Mouse (Mus musculus): ENCODE measurements at regions not wholly inside any gene's neighbourhood (a gene's known extent, or its start where the extent isn't known, plus 50 kb on each side); places are given as distances from the start of the nearest gene placed in this dataset.

GRCm38 (mm10) chr7:115399461-115399860, 639.1 kb downstream of the Sox6 start:
- no peak overlapping the region for H3K9ac ChIP-seq (ENCODE audit: insufficient read depth, low read depth)
- TF ChIP-seq ELF1 (IDR thresholded peaks at IDR 0.05; ENCODE audit: low read depth, low read length) (no peak), USF1 (IDR thresholded peaks at IDR 0.05; ENCODE audit: low read depth, low read length) (no peak), MAX (IDR thresholded peaks at IDR 0.05; ENCODE audit: low read length) (no peak), CHD2 (IDR thresholded peaks at IDR 0.05; ENCODE audit: low read length) (no peak), JUND (conservative IDR thresholded peaks at IDR 0.05; ENCODE audit: low read depth, low read length) (no peak), PAX5 (IDR thresholded peaks at IDR 0.05; ENCODE audit: low read length) (no peak)
- H3K36me3 ChIP-seq (replicated peaks in 1 of 2; ENCODE audit: control insufficient read depth in 1 of 2, insufficient read depth in 1 of 2, low read length in 1 of 2), result no peaks in the 10 kb centered on the region
- in situ Hi-C loops (cut with MboI; ENCODE audit: low pct_ligation_motif_present, low pct_unique_long_range_greater_than_20kb, low sequenced_read_pairs), result no loop called here
- H3K27me3 ChIP-seq (replicated peaks), result no peaks in the 10 kb centered on the region
- no peak for DNase-seq (ENCODE audit: extremely low read depth)
- no peak overlapping the region for H3K27ac ChIP-seq (ENCODE audit: insufficient read depth, low read depth)
- H3K9me3 ChIP-seq (replicated peaks; ENCODE audit: low read length), result no peaks in the 10 kb centered on the region
- H3K4me2 ChIP-seq (ENCODE audit: insufficient read depth, low read depth, poor library complexity, severe bottlenecking), result no peak overlapping the region
- H3K79me2 ChIP-seq (replicated peaks; ENCODE audit: control insufficient read depth, extremely low read depth, insufficient read depth, poor library complexity, severe bottlenecking), result no peaks in the 10 kb centered on the region
- no peak overlapping the region for H3K4me3 ChIP-seq (replicated peaks in 1 of 3; ENCODE audit: low read depth in 2 of 3, low read length in 2 of 3, poor library complexity in 1 of 3)
- dilution Hi-C loops (cut with MboI; ENCODE audit: extremely low pct_ligation_motif_present, extremely low pct_unique_long_range_greater_than_20kb, low sequenced_read_pairs), result no loop called here
- no peaks in the 10 kb centered on the region for H3K4me1 ChIP-seq (ENCODE audit: control insufficient read depth in 1 of 2, insufficient read depth in 2 of 2)

- TF ChIP-seq GABPA (IDR thresholded peaks at IDR 0.05; ENCODE audit: insufficient replicate concordance, low read depth, low read length) (no peak), CHD1 (IDR thresholded peaks at IDR 0.05; ENCODE audit: low read depth, low read length) (no peak), ZMIZ1 (IDR thresholded peaks at IDR 0.05; ENCODE audit: low read depth, low read length) (no peak), MAX (IDR thresholded peaks at IDR 0.05; ENCODE audit: low read length) (no peak), NELFE (IDR thresholded peaks at IDR 0.05; ENCODE audit: low read depth, low read length) (no peak)
- Histone ChIP-seq H3K9me3 (replicated peaks; ENCODE audit: low read length) (no peaks in the 10 kb centered on the region), H3K36me3 (replicated peaks in 1 of 2; ENCODE audit: control insufficient read depth in 1 of 2, insufficient read depth in 1 of 2, low read length in 1 of 2) (no peaks in the 10 kb centered on the region), H3K27me3 (replicated peaks) (no peaks in the 10 kb centered on the region), H3K9ac (ENCODE audit: insufficient read depth, low read depth) (no peak overlapping the region), H3K4me1 (ENCODE audit: control insufficient read depth in 1 of 2, insufficient read depth in 2 of 2) (no peaks in the 10 kb centered on the region), H3K4me2 (ENCODE audit: insufficient read depth, low read depth, poor library complexity, severe bottlenecking) (no peak overlapping the region), H3K79me2 (replicated peaks; ENCODE audit: control insufficient read depth, extremely low read depth, insufficient read depth, poor library complexity, severe bottlenecking) (no peaks in the 10 kb centered on the region), H3K27ac (ENCODE audit: insufficient read depth, low read depth) (no peak overlapping the region), H3K4me3 (replicated peaks in 1 of 3; ENCODE audit: low read depth in 2 of 3, low read length in 2 of 3, poor library complexity in 1 of 3) (no peak overlapping the region)
- in situ Hi-C loops (cut with MboI; ENCODE audit: low pct_ligation_motif_present, low pct_unique_long_range_greater_than_20kb, low sequenced_read_pairs) (no loop called here), dilution Hi-C loops (cut with MboI; ENCODE audit: extremely low pct_ligation_motif_present, extremely low pct_unique_long_range_greater_than_20kb, low sequenced_read_pairs) (no loop called here)
- DNase-seq (ENCODE audit: extremely low read depth), result no peak
Measured at GRCm38 (mm10) chr7:115407889-115408288, 630.7 kb downstream of the Sox6 start.

GRCm38 (mm10) chr7:115408915-115409314, 629.7 kb downstream of the Sox6 start:
- in situ Hi-C loops (cut with MboI; ENCODE audit: low pct_ligation_motif_present, low pct_unique_long_range_greater_than_20kb, low sequenced_read_pairs) (no loop called here), dilution Hi-C loops (cut with MboI; ENCODE audit: extremely low pct_ligation_motif_present, extremely low pct_unique_long_range_greater_than_20kb, low sequenced_read_pairs) (no loop called here)
- H3K27ac ChIP-seq (ENCODE audit: insufficient read depth, low read depth), result no peak overlapping the region
- TF ChIP-seq TCF12 (IDR thresholded peaks at IDR 0.05; ENCODE audit: low read depth, low read length) (no peak), ZKSCAN1 (IDR thresholded peaks at IDR 0.05; ENCODE audit: borderline replicate concordance, low read depth, low read length) (no peak), ZMIZ1 (IDR thresholded peaks at IDR 0.05; ENCODE audit: low read depth, low read length) (no peak)
- H3K4me2 ChIP-seq (ENCODE audit: insufficient read depth, low read depth, poor library complexity, severe bottlenecking), result no peak overlapping the region
- H3K9ac ChIP-seq (ENCODE audit: insufficient read depth, low read depth), result no peak overlapping the region
- H3K4me1 ChIP-seq (ENCODE audit: control insufficient read depth in 1 of 2, insufficient read depth in 2 of 2), result no peaks in the 10 kb centered on the region
- H3K36me3 ChIP-seq (replicated peaks in 1 of 2; ENCODE audit: control insufficient read depth in 1 of 2, insufficient read depth in 1 of 2, low read length in 1 of 2), result no peaks in the 10 kb centered on the region
- no peak for DNase-seq (ENCODE audit: extremely low read depth)
- no peaks in the 10 kb centered on the region for H3K27me3 ChIP-seq (replicated peaks)
- H3K9me3 ChIP-seq (replicated peaks; ENCODE audit: low read length), result no peaks in the 10 kb centered on the region
- no peak overlapping the region for H3K4me3 ChIP-seq (replicated peaks in 1 of 3; ENCODE audit: low read depth in 2 of 3, low read length in 2 of 3, poor library complexity in 1 of 3)
- H3K79me2 ChIP-seq (replicated peaks; ENCODE audit: control insufficient read depth, extremely low read depth, insufficient read depth, poor library complexity, severe bottlenecking), result no peaks in the 10 kb centered on the region

Measured in CH12.LX (cell line).